Mouse (Mus musculus): ENCODE results near the gene Gm10837.
"Not testable (repeated sequence)": the region's sequence is repeated elsewhere in the genome, so short reads cannot be mapped to it uniquely, and the experiment has no call there.

Gm10837 gene

DNA sequence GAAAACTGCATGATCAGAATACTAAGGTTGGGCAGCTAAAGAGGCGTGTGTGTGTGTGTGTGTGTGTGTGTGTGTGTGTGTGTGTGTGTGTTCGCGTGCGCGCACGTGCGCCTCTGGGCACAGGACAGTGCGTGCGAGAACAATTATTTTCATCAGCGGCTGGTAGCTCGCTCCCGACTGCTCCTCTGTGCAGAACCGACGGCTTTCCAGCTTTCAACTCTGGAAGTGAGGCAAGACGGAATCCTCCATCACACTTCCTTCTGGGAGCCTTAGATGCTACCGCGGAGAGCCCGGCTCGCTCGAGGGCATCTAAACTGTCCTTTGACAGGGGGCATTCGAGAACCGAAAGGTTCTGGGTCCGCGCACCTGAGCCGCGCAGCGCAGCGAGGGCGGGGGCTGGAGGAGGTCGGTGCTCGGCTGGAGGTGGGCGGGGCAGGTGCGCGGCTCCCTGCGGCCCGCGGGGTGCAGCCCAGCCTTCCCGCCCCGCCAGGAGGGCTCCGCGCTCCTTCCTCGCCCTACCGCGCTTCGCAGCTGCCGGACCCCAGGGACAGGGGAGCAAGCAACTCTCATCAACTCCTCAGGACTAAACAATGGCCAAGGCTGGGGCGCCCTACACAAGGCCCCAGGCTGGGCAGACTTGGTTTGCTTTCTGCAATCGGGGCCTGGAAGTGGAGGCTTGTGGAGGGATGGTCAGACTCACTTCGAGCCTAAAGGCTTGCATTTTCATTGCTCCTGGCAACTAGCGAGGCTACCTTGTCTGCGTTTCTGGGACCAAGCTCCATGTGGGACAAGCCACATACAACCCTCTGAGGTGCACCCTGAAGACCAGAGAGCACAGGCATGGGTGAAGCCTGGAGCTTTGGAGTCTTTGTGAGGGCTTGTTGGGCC lies at the start of gene Gm10837:
TSS of gene Gm10837 (plus strand) at position 146 of the 888 bp plus-strand sequence.
- DNase-seq, result no peak

DNA sequence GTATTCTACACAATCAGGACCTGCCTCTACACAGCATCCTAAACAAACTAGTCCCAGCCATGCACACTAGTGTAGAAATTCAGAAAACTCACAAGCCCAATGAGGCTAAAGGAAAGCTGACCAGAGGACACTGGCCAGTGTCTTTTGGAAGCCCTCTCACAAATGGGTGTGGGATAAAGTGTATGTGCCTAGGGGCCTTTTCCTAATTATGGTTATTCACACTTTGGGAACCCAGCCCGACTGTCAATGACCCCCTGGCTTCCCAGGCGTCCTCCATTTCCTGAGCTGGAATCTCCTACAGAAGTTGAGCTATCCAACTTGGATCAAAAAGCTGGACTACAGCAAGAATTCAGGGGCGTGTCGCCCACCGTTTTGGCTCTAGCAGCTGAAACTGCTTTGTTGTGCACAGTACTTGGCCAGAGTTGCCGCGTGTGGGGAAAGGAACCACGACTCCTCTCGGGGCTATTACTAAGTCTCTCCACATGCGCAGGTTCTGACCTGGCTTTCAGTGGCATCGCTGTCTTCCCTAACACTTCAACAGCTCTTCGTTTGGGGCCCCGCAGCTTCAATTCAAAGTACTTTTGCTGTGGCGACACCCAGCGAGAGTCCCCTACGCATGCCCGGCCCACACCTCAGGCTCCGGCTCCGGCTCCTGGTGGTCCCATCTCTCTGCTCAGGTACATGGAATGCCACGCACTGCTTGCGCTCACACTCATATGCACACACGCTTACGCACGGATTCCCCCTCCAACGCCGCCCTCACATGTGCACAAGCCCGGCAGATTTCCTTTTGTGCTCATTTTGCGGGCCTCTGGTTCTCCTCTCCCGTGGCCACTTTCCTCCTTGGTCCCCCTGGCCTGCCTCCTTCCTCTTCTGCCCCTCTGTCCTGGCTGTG lies 40.5 kb upstream of the Gm10837 start:
- DNase-seq, result no peak

DNA sequence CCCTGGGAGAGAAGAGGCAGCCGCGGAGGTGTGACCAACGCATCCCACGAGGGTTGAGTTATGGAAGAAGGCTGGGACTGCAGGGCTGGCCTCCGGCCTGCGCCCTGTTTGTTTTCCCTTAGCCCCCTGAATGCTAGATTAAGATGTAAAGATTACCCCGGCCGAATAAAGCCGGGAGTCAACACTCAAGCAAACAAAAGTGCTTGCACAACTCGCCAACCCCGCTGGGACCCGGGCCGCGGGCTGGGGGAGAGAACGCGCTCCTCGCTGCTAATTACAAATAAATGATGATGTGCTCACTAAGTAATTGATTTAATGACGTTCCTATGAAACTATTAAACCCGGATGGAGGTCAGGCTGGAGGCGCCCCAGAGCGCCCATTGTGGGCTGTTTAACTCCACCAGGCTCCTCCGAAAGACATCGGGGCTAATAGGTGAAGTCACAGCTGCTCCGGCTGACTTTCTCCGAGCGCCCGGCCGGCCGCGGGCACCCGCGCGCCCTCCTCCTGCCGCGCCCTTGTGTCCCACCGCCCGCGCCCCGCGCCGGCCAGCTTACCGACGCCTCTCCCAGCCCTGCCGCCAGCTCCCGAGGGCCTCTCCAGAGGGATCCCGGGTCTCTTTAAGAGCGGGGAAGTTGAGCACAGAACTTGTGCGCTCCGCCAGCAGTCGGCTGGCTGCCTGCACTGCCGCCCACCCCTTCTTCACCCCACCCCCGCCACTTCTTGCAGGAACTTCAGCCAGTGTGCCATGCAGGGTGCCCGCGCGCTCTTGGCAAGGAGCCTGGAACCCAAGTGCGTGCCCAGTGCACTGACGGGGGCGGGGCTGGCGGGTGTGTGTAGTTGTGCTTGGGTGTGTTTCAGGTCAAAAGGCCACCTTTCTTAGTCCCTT lies 39.6 kb upstream of the Gm10837 start, which contains the start of gene Gm5089:
TSS of gene Gm5089 (minus strand) at position 620 of the 887 bp plus-strand sequence.
- no peak for DNase-seq

DNA sequence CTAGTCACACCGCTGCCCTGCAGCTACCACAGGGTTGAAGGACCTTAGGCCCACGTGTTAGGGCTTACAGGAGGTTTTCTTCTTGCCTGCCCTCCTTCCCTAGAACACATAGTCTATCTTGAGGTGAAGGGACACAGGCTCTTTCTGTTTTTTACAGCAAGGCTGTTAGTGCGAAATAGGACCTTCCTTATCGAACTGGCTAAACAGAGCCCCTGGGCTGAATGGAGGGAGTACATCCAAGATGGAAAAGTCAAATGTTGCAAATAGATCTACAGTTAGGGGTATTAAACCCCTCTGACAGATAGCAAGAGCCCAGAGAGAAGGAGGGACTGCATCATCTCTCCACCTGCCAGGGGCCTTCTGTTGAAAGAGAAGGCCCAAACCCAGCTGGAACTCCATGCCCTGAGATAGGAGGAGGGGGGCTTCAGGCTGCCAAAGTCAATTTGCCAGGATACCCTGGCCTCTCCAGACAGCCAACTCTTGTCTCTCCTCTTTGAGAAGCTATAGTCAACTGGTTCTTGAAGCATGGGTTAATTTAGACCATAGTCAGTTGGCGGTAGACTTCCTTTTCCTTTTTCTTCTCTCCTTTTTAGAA lies 38.7 kb upstream of the Gm10837 start:
- no peak for DNase-seq

DNA sequence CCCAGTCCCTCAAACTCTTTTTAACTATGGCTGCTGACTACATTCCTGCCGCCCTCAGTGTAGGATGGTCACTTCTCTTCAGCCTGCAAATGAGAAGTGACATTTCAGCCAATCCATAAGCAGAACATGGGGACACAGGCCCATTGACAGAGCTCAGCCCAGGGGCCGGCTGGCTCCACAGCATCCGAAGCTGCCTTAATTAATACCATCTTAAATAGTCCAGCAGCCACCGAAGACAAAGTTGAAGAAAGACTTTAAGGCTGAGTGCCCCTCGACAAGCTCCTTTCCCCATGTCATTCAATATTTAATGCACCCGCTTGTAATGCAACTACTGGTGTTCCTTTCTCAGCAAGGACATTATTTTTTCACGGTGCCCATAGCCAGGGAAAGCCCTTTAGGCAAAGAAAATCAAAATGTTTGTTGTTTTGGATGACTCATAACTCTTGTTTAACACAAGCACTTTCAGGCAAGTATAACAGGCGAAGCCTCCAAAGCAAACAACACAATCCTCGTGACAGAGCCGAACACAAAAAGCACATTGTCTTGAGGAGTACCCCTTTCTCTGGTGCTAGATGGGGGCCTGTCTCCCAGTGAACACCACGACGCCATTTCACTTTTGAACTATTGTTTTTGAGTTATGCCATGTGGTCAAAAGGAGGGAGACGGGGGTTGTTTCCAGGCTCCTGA lies 37.5 kb upstream of the Gm10837 start:
- DNase-seq, result no peak

DNA sequence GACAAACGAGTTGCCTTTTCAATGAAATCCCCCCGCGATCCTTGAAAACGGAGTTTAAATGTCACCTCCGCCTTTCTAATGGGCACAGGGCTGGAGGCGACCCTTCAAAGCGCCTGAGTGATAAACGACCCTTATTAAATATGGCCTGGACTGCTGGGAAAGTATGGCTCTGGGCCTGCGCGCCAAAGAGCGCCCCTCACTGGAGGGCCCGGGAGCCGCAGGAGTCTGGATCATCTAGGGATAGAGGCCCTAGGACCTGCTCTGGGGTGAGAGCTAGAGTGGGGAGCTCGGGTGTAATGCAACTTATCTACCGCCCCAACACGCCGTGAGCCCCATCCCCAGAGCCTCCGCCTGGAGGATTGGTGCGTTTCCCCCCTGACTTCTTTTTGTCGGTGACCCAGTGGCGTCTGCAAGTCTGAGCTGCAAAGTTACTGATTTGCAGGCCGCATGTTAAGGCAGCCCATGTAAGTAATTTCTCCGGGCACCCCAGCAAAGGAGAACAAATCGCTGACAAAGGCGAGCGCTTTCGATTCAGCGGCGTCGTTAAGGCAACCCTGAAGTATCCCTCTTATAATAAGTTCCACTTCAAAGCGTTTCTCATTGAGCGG lies 36.9 kb upstream of the Gm10837 start:
- no peak for DNase-seq

DNA sequence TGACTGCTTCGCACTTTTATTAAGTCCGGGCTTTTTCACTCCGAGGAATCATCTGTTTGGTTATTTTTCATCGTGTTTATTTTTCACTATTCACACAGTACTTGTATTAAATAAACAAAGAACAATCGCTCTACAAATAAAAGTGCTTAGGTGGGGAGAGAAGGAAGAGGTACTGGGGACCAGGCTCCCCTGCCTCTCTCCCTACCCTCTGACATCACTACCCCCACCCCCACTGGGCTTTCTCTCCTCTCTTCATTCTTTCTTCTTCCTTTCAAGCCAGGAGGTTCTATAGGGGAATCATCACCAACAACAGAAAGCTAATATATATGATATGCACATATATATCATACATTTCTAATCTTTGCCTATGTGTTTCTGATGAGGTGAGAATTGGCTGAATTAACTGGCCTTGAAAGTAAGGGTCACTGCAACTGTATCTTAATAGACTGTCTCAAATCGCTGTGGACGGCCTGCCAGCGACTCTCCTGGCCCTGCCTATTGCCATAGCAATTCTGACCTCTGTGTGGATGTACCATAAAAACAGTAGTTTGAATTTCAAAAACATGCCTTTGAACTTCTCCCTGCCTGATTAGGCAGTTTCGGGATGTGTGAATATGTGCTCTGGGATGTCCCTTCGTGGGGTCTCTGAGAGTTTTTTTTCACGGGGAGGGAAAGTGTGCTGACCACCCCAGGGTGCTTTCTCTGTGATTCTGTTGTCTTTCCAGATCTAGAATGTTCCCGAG lies 36.2 kb upstream of the Gm10837 start:
- DNase-seq, result no peak

DNA sequence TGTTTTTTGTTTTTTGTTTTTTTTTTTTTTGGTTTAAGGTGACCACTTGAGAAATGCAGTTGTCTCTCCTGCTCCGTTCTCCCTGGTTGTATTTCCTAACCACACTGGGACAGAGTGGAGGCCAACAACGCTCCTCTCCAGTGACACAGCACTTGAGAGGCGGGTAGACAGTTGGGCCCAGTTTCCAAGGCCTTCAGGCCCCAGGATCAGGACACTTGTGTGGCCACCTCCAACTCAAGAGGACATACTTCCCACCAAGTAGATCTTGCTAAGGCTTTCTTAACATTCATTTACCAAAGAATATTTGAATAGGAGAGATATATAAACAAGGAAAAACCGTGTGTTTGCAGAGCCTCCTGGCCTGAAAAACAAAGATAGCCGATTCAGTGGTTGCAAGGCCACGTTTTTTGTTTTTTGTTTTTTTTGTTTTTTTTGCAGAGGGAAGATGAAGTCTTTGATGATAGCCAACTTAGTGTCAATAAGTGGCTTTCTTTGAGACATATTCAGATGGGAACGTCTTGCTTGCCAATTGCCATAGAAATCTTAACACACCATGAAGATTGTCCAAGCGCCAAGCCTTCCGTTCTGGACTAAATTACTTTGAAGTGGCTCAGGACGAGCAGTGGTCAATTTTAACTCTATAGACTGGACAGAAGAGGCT lies 35.4 kb upstream of the Gm10837 start:
- DNase-seq, result no peak

DNA sequence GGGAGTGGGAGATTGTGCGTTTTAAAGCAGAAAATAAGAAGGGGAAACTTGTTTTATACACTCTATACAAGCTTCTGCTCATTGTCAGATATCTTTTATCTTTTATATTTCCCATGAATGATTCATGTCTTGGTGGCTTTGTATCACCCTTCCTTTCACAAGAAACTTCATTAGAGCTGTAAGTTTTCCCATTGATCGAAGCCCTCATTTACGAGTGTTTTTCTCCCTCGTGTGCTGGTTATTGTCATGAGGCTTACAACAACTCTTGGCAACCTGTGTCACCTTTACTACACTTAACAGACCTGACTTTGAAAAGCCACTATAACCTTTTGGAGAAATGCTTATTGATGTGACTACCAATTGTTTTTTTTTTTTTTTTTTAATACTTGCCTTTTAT lies 34.8 kb upstream of the Gm10837 start:
- no peak for DNase-seq

DNA sequence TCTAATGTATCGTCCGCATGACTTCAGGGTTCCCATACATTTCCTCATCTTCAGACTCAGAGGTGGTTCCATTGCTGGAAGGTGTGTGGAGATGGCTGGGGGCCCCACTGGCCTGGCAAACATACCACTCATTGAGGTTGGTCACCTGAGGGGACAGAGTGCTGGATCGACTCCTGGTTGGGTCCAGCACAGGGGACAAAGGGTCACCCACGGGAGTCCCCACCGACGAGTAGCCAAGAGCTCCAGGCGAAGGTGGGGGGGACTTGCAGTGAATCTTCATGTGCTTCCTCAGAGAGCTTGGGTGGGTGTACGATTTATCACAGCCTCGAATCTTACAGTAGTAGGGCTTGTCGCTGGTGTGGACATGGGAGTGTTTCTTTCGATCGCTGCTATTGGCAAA lies 31.1 kb upstream of the Gm10837 start:
- not testable (repeated sequence) for DNase-seq

DNA sequence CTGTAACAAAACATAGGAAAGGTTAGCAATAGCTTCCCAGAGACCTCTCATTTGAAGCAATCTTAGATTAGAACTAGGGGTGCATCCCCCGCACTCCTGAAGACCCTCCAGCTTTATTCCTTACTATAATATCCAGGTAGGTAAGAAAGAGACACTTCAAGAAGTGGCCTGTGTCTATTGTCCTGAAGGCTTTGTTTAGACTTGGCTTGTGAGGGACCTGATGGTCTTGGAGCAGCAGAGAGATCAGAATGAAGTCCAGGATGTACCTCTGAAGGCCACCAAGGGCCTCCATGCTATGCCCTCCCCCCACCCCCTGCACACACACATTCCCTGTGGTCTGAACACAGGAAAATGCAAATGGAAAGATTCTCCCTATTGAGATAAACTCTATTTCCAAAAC lies 30.6 kb upstream of the Gm10837 start:
- DNase-seq, result no peak

DNA sequence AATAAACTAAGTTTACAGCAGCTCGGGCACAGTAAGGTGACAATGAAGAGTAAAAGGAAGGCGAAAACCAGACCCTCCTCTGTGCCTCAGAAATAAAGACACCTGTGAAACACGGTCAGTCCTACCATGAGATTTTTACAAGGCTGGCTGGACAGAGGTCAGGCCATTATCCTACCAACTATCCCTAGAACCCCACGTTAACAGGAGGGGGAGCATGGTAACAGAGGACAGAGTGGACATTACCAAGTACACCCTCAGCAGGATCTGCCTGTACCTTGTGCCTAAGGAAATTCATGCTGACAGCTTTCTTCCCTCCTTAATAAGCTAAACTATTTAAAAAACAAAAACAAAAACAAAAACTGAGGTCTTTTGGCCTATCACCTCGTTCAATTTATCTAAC lies 30.2 kb upstream of the Gm10837 start:
- DNase-seq, result no peak

DNA sequence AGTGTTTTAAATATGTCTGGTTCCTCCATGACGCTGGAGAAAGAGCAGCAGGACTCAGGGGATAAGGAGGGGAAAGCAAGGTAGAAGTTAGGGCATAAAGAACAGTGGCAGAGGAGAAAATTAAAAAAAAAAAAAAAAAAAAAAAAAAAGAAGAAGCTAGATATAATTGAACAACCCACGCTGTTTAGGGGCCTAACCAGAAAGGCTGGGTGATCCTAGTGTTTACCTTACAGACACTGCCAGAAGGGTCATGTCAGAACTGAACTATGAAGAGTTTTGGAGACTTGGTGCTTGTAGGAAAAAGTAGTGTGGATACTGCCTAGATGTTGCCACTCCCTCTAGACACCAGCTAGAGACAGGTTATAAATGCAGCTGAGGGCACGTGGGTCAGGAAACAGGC lies 28.9 kb upstream of the Gm10837 start:
- DNase-seq, result no peak

DNA sequence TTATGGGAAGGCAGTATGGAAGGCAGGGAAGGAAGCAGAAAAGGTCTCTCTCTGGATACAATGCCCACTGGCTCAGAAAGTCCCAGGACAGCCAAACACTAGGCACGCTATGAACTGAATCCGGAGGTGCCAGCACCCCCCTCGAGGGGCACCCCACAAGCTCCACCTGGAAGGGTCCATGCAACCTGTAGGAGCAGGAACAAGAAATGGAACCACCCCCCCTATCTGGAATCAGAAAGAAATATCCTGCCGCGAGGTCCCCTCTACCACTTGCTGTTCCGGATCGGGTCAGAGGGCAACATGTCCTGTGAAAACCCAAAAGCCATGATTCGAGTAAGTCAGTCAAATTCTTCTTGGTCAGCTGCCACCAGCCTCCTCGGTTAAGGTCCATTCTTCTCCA lies 28.4 kb upstream of the Gm10837 start:
- DNase-seq, result no peak

DNA sequence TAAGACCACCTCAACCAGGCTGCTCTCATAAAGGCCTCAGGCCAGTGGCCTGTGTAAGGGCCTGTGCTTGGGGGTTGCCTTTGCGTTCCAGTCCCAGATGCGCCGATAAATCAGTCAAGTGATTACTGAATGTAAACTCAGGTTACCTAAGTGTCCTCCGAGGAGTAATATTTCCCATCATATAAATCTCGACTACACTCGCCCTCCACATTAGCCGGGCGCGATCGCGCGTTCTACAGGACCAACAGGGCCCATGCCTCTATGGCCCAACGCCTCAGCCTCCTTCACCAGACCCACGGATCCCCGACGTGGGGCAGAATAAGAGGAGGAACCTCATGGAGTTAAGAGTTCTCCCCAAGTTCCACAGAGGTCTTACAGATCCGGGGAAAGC lies 27.7 kb upstream of the Gm10837 start:
- no peak for DNase-seq

DNA sequence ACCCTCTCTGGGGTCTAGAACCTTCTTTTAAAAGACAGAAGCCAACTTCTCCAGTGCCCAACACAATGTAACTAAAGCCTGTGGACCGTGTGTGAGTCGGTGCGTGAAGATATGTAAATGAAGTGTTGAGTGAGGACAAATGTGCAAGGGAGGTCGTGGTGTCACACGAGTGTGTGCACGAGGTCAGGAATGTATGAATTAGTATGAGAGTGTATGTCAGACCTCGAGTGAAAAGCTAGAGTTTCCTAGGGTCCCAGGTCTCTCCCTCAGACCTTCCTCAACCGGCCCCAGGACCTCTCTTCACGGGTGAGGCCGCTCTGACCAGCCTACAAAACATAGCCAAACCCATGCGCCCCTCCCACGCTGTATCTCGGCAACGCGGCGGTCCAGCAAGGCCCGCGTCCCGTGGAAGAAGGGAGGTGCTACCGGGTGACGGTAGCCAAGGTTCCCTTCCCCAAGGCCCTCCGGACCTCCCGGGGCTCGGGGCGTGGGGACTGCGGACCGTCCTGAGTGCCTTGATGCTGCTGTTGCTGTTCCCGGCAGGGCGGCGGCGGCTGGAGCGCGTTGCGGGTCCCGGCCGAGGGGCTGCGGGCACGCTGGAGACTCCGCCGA lies 27.2 kb upstream of the Gm10837 start:
- DNase-seq, result no peak

DNA sequence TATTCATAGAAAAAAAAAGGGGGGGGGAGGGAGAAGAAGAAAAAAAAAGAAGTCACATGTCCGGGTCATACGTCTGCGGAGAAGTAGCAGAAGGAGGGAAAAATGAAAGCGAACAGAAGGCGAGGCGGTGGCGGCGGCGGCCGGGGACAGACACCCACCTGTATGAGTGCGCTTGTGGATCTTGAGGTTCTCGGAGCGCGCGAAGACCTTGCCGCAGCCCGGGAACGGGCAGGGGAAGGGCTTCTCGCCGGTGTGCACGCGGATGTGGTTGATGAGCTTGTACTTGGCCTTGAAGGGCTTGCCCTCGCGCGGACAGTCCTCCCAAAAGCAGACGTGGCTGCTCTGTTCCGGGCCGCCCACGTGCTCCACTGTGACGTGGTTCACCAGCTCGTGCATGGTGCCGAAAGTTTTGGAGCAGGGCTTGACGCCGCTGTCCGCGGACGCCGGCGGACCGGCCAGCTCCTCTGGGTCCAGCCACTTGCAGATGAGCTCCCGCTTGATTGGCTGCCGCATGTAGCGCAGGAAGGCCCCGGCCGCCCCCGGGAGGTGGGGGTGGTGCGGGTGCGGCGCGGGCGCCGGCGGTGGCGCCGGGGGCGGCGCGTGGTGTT lies 26.5 kb upstream of the Gm10837 start:
- not testable (repeated sequence) for DNase-seq

DNA sequence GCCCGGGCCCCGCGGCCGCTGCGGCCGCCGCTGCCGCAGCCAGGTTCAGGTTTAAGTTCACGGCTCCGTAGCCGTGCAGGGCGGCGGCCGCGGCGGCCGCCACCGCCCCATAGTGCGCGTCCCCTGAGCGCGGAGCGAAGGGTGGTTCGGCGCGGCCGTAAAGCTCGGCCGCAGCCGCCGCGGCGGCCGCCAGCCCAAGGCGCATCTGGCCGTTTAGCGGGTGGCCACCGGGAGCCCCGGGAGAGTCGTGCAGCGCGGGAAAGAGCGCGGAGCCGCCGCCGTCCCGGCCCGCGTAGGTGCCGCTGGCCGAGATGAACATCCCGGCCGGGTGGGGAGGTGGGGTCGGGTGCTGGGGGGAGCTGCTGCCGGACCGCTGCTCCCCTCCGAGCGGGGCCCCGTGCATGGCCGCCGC lies 26.0 kb upstream of the Gm10837 start:
- no peak for DNase-seq
